In genomic region chr5:72636122-72636521, GRCm38 (mm10) we compare ENCODE assay signal across 15 mouse cellular contexts. TPM values are rescaled to one million over a fixed set of nuclear protein-coding genes. Genes with fewer than 3 reads are reported as not detected.
A peak's percentile ranks its signal among the peaks of the same experiment; 100 is the strongest.
DNase-seq lines count a peak whose midpoint lies in the region; ATAC-seq lines count a peak whose summit lies in the region.
"Had no signal": no experiment of that assay in that cellular context is flagged by ENCODE, and none has a peak within 500 bp of the region (broad histone marks: within the 10 kb centered on the region; RNA-seq: fewer than 3 reads in every experiment).

No protein-coding gene starts in this region.

- no peaks in the 10 kb centered on the region for H3K27me3 ChIP-seq in midbrain, embryonic 15.5 days (replicated peaks)
- no peaks in the 10 kb centered on the region for H3K27me3 ChIP-seq in liver, embryonic 12.5 days (replicated peaks)
- H3K27me3 ChIP-seq: embryonic facial prominence, embryonic 15.5 days; limb, embryonic 15.5 days had no signal

- no peaks in the 10 kb centered on the region for H3K36me3 ChIP-seq in midbrain, embryonic 15.5 days (replicated peaks)
- no peaks in the 10 kb centered on the region for H3K36me3 ChIP-seq in liver, embryonic 12.5 days
- H3K36me3 ChIP-seq: embryonic facial prominence, embryonic 15.5 days; limb, embryonic 15.5 days had no signal

- H3K4me1 ChIP-seq in midbrain, embryonic 15.5 days, result no peaks in the 10 kb centered on the region
- no peaks in the 10 kb centered on the region for H3K4me1 ChIP-seq in liver, embryonic 12.5 days
- H3K4me1 ChIP-seq: embryonic facial prominence, embryonic 15.5 days; limb, embryonic 15.5 days had no signal

- DNase-seq in CD4-positive helper T cell, adult 2 months (ENCODE audit: low read depth, low spot score), result peak; percentile 84
- DNase-seq in T-cell, adult 2 months (ENCODE audit: low spot score), result peak; percentile 85
- DNase-seq in lung, postnatal 25 days (ENCODE audit: low spot score), result peak; percentile 59
- peak; percentile 83 for DNase-seq in thymus, postnatal 0 days (ENCODE audit: low spot score)
- DNase-seq in yolk sac, embryonic 10.5 days (ENCODE audit: low spot score), result no peak
- DNase-seq: cerebellum, adult 8-10 months; forebrain, postnatal 0 days; gastrocnemius, postnatal 25 days; kidney, adult 8-10 months had no signal

- no peak overlapping the region for H3K9ac ChIP-seq in midbrain, embryonic 15.5 days
- no peak overlapping the region for H3K9ac ChIP-seq in liver, embryonic 12.5 days
- H3K9ac ChIP-seq: embryonic facial prominence, embryonic 15.5 days; forebrain, postnatal 0 days; limb, embryonic 15.5 days had no signal

- no peak overlapping the region for H3K4me2 ChIP-seq in midbrain, embryonic 15.5 days
- H3K4me2 ChIP-seq in liver, embryonic 12.5 days, result no peak overlapping the region
- H3K4me2 ChIP-seq: embryonic facial prominence, embryonic 15.5 days; limb, embryonic 15.5 days had no signal

- no peak overlapping the region for H3K27ac ChIP-seq in midbrain, embryonic 15.5 days
- no peak overlapping the region for H3K27ac ChIP-seq in liver, embryonic 12.5 days
- H3K27ac ChIP-seq: embryonic facial prominence, embryonic 15.5 days; limb, embryonic 15.5 days; stomach, postnatal 0 days had no signal

- no peaks in the 10 kb centered on the region for H3K9me3 ChIP-seq in midbrain, embryonic 15.5 days
- H3K9me3 ChIP-seq in liver, embryonic 12.5 days (replicated peaks), result no peaks in the 10 kb centered on the region
- H3K9me3 ChIP-seq: embryonic facial prominence, embryonic 15.5 days; limb, embryonic 15.5 days had no signal

- H3K4me3 ChIP-seq in midbrain, embryonic 15.5 days, result no peak overlapping the region
- H3K4me3 ChIP-seq in liver, embryonic 12.5 days, result no peak overlapping the region
- H3K4me3 ChIP-seq: embryonic facial prominence, embryonic 15.5 days; limb, embryonic 15.5 days; myocyte had no signal

- 79% methylated on average over 3 of the region's 3 CpGs for WGBS in midbrain, embryonic 15.5 days
- 27% methylated on average over 3 of the region's 3 CpGs for WGBS in liver, embryonic 12.5 days (ENCODE audit: insufficient replicate concordance)

- no peak for ATAC-seq in midbrain, embryonic 15.5 days (replicated peaks)
- ATAC-seq in liver, embryonic 12.5 days, result no peak
- ATAC-seq: forebrain, postnatal 0 days had no signal

RNA-seq across cellular contexts. Expression of gene Cnga1, which starts 8.0 kb away (rescaled TPM):
- 2.0 and 2.1 TPM in 2 replicates for polyA plus RNA-seq in thymus, postnatal 0 days (2015; fragmentation: Nextera tagmentation; extraction: Ambion mirVana)
- not detected in 2 replicates for polyA plus RNA-seq in midbrain, embryonic 15.5 days (2015; fragmentation: Nextera tagmentation; extraction: Ambion mirVana)
- polyA plus RNA-seq in liver, embryonic 12.5 days (2016; fragmentation: Nextera tagmentation; extraction: Ambion mirVana), result not detected in 2 replicates
- polyA plus RNA-seq: embryonic facial prominence, embryonic 15.5 days; forebrain, postnatal 0 days; limb, embryonic 15.5 days; myocyte; stomach, postnatal 0 days had no signal

RNA-seq across cellular contexts. Expression of gene Nipal1, which starts 11.5 kb away (rescaled TPM):
- 5.0 and 8.4 TPM in 2 replicates for polyA plus RNA-seq in thymus, postnatal 0 days (2015; fragmentation: Nextera tagmentation; extraction: Ambion mirVana)
- 0.93 and 1.6 TPM in 2 replicates for polyA plus RNA-seq in midbrain, embryonic 15.5 days (2015; fragmentation: Nextera tagmentation; extraction: Ambion mirVana)
- polyA plus RNA-seq in liver, embryonic 12.5 days (2016; fragmentation: Nextera tagmentation; extraction: Ambion mirVana), result 1.2 and 2.6 TPM in 2 replicates

RNA-seq across cellular contexts. Expression of gene Gm5868, which starts 48.8 kb away (rescaled TPM):
- polyA plus RNA-seq in thymus, postnatal 0 days (2015; fragmentation: Nextera tagmentation; extraction: Ambion mirVana), result not detected in 2 replicates
- 6.2 and 7.2 TPM in 2 replicates for polyA plus RNA-seq in midbrain, embryonic 15.5 days (2015; fragmentation: Nextera tagmentation; extraction: Ambion mirVana)
- polyA plus RNA-seq in liver, embryonic 12.5 days (2016; fragmentation: Nextera tagmentation; extraction: Ambion mirVana), result not detected in 2 replicates
- polyA plus RNA-seq: myocyte had no signal

RNA-seq across cellular contexts. Expression of gene Zar1, which starts 55.1 kb away (rescaled TPM):
- polyA plus RNA-seq in thymus, postnatal 0 days (2015; fragmentation: Nextera tagmentation; extraction: Ambion mirVana), result 1.0 and 1.2 TPM in 2 replicates
- polyA plus RNA-seq in midbrain, embryonic 15.5 days (2015; fragmentation: Nextera tagmentation; extraction: Ambion mirVana), result 3.0 and 3.1 TPM in 2 replicates
- not detected in 2 replicates for polyA plus RNA-seq in liver, embryonic 12.5 days (2016; fragmentation: Nextera tagmentation; extraction: Ambion mirVana)
- polyA plus RNA-seq: myocyte had no signal
